Mouse (Mus musculus) C2C12 (cell line): ENCODE data around the gene Gtf2e1. TPM values are rescaled to one million over a fixed set of nuclear protein-coding genes. Genes with fewer than 3 reads are reported as not detected.

Experiments
- H3K27me3 ChIP-seq: one replicate; pipeline ENCODE4 v1.6.1; 2011; ENCODE audit not compliant: control insufficient read depth, insufficient read depth, insufficient read length
- H3K36me3 ChIP-seq: one replicate; pipeline ENCODE4 v1.6.1; 2011; ENCODE audit not compliant: control insufficient read depth, insufficient read depth
- H3K4me3 ChIP-seq: one replicate; pipeline ENCODE4 v1.5.1; 2011; ENCODE audit warnings: mild to moderate bottlenecking, control low read depth; ENCODE audit not compliant: poor library complexity, insufficient read depth, severe bottlenecking
- H3K79me2 ChIP-seq: one replicate; pipeline ENCODE4 v1.6.1; 2011; ENCODE audit not compliant: control insufficient read depth, insufficient read depth
- H3K79me3 ChIP-seq: one replicate; pipeline ENCODE4 v1.6.1; 2011; ENCODE audit warnings: low read depth, control low read depth
- H3ac ChIP-seq: one replicate; pipeline ENCODE3; 2011; ENCODE audit warnings: low read depth; ENCODE audit not compliant: control insufficient read depth, insufficient read length
- CEBPB ChIP-seq: IDR thresholded peaks from one replicate; pipeline ENCODE4 v1.6.1; 2011; ENCODE audit warnings: low read depth, mild to moderate bottlenecking, control low read depth, moderate library complexity
- CTCF ChIP-seq: IDR thresholded peaks from one replicate; pipeline ENCODE4 v1.5.1; 2011; ENCODE audit not compliant: control insufficient read depth, insufficient read depth, insufficient read length
- FOSL1 ChIP-seq: IDR thresholded peaks from one replicate; pipeline ENCODE4 v1.8.0; 2011; ENCODE audit warnings: mild to moderate bottlenecking, low read length; ENCODE audit not compliant: poor library complexity, insufficient read depth, severe bottlenecking
- MAX ChIP-seq: IDR thresholded peaks from one replicate; pipeline ENCODE4 v1.6.1; 2011; ENCODE audit warnings: mild to moderate bottlenecking, control low read depth
- MYOD1 ChIP-seq: IDR thresholded peaks from one replicate; pipeline ENCODE4 v1.6.1; 2011; ENCODE audit warnings: low read depth; ENCODE audit not compliant: control insufficient read depth, insufficient read length
- MYOG ChIP-seq: IDR thresholded peaks from one replicate; pipeline ENCODE4 v1.6.1; 2011; ENCODE audit not compliant: control insufficient read depth, insufficient read length; ENCODE audit errors: extremely low read depth
- USF1 ChIP-seq: IDR thresholded peaks from one replicate; pipeline ENCODE4 v1.6.1; 2011; ENCODE audit warnings: low read depth, mild to moderate bottlenecking, control low read depth, moderate library complexity
- polyA plus RNA-seq: library from polyadenylated mRNA; unstranded; fragments of >200 nt; fragmentation: generic; extraction: Trizol; gene quantifications from one replicate; pipeline ENCODE4 v1.2.1, GENCODE M21; 2012; ENCODE audit warnings: missing spikeins

Gene Gtf2e1
- polyA plus RNA-seq, 1 experiment: 10.2 TPM

DNA sequence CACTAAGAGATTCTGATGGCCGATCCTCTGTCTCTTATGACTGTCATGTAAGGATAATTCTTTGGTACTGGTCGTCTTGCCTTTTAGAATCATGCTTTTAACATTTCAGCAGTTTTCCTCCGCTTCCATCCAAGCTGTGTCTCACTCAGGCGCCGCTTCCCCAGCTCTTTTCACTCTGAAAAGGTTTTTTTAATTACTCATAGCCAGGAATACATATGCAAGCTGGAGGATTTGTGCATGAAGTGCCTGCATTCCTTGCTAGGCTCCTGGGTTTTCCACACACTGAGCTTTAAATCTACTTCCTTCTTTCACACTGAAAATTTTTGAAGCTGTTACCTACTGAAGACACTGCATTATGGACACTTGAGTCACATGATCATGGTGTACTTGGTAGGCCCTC is 23.4 kb upstream of the Gtf2e1 start:
- Histone ChIP-seq H3ac (no peak overlapping the region), H3K79me2 (no peaks in the 10 kb centered on the region), H3K27me3 (no peaks in the 10 kb centered on the region), H3K36me3 (peaks cover 16% of the 10 kb centered on the region), H3K79me3 (no peaks in the 10 kb centered on the region), H3K4me3 (no peak overlapping the region)
- TF ChIP-seq MYOD1: no peak
- no peak for TF ChIP-seq CEBPB
- TF ChIP-seq USF1: no peak
- no peak for TF ChIP-seq MAX
- no peak for TF ChIP-seq MYOG
- TF ChIP-seq CTCF: no peak
- no peak for TF ChIP-seq FOSL1

DNA sequence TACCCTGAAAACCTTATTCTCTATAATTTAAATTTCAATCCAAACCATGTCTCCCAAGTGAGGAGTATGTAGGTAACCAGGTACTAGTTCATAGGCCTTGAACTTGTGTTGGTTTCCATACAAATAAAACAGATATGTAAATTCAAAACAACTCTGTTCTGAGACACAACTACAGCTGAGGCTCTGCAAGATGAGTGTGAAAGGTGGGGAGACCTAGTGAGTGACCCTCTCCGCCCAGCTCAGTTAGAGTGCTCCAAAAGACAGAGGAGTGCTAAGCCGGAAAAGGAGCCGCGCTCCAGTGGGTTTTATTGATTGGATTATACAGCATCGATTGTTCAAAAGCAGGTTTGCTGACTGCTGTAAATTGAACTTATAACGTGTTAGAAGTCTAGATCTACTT is 22.8 kb upstream of the Gtf2e1 start:
- Histone ChIP-seq H3K79me2 (no peaks in the 10 kb centered on the region), H3K79me3 (no peaks in the 10 kb centered on the region), H3K4me3 (no peak overlapping the region), H3ac (no peak overlapping the region), H3K27me3 (no peaks in the 10 kb centered on the region), H3K36me3 (peaks cover 22% of the 10 kb centered on the region)
- no peak for TF ChIP-seq MYOG
- TF ChIP-seq USF1: no peak
- no peak for TF ChIP-seq MAX
- TF ChIP-seq CTCF: no peak
- no peak for TF ChIP-seq MYOD1
- no peak for TF ChIP-seq CEBPB
- TF ChIP-seq FOSL1: no peak

DNA sequence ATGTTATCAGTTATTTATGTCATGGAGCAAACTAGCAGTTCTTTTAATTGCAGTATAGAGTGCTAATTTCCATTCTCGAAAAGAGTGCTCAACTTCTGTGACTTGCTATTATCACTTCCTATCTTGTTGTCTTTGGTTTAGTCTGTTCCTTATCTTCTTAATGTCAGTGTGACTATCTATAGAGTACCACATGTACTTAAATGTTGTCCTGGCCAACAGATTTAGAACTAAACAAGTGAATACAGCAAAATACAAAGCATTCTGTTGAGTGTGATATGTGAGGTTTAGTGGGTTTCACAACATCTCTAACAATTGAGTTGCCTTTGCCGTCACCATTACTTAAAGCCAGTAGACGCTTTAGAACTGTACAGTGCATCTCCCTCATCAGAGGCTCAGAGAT is 13.2 kb upstream of the Gtf2e1 start:
- Histone ChIP-seq H3ac (no peak overlapping the region), H3K79me2 (no peaks in the 10 kb centered on the region), H3K79me3 (no peaks in the 10 kb centered on the region), H3K27me3 (no peaks in the 10 kb centered on the region), H3K36me3 (peaks cover 8% of the 10 kb centered on the region), H3K4me3 (no peak overlapping the region)
- no peak for TF ChIP-seq MYOD1
- no peak for TF ChIP-seq CEBPB
- TF ChIP-seq CTCF: no peak
- no peak for TF ChIP-seq MAX
- TF ChIP-seq FOSL1: no peak
- TF ChIP-seq USF1: no peak
- no peak for TF ChIP-seq MYOG

DNA sequence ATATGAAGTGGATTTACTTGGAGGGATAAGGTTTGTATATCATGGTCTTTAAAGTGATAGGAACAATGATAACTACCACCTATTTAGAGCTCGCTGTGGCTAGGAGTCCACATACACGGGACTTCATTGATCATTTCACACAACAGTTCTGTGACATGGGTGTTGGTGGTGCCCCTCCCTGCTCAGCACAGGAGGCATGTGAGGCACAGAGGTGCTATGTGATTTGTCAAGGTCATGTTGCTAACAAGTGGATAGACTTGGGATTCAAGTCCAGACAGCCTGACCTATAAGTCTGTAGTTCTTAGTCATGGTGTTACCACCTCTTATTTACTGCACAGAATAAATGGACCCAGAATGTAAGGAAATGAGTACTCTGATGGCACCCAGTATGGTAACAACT is 11.4 kb upstream of the Gtf2e1 start:
- Histone ChIP-seq H3K36me3 (no peaks in the 10 kb centered on the region), H3ac (no peak overlapping the region), H3K27me3 (no peaks in the 10 kb centered on the region), H3K79me3 (no peaks in the 10 kb centered on the region), H3K79me2 (no peaks in the 10 kb centered on the region), H3K4me3 (no peak overlapping the region)
- TF ChIP-seq MAX (no peak), CEBPB (no peak), MYOD1 (no peak), USF1 (no peak), FOSL1 (no peak), CTCF (no peak), MYOG (no peak)

DNA sequence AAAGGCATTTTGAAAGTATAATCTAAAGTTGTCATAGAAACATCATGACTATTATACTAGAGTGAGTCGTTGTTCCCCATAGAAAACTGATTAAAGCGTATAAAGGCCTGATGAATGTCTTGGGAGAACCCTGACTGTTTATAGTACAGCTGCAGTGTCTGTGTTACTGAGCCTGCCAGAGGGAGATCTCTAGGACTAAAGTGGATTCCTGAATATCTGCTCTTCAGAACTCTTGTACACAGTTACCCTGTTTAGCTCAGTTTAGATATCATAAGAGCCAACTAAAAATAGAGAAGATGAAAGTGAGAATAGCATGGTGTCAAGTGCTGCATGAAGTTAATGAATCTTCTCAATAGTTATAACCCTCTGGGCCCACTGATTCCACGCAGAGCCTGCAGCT is 10.7 kb upstream of the Gtf2e1 start:
- Histone ChIP-seq H3K27me3 (no peaks in the 10 kb centered on the region), H3K79me3 (no peaks in the 10 kb centered on the region), H3K79me2 (no peaks in the 10 kb centered on the region), H3K36me3 (peaks cover under 1% of the 10 kb centered on the region), H3K4me3 (no peak overlapping the region), H3ac (no peak overlapping the region)
- TF ChIP-seq MAX (no peak), USF1 (no peak), CTCF (no peak), MYOG (no peak), MYOD1 (no peak), FOSL1 (no peak), CEBPB (no peak)

DNA sequence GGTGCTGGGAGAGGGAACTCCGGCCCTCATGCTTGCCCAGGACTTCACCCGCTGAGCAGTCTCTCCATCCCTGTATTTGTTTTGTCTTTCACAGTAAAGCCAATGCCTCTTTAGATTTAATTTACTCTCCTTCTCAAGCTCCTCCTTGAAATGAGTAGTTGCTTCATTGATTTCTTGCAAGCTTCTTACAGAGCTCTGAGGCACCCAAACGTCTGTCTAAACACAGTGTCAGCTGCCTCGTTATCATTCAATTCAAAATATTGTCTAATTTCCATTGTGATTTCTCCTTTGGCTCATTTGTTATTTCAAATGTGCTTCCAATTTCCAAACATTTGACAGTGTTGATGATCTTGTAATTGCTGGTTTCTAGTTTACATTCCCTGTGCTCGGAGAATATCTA is 6.7 kb upstream of the Gtf2e1 start:
- no peaks in the 10 kb centered on the region for H3K79me2 ChIP-seq
- H3K27me3 ChIP-seq: no peaks in the 10 kb centered on the region
- peaks cover 4% of the 10 kb centered on the region for H3K36me3 ChIP-seq
- H3ac ChIP-seq: no peak overlapping the region
- H3K79me3 ChIP-seq: no peaks in the 10 kb centered on the region
- H3K4me3 ChIP-seq: no peak overlapping the region
- TF ChIP-seq FOSL1 (no peak), MYOD1 (no peak), CTCF (no peak), MYOG (no peak), CEBPB (no peak), USF1 (no peak), MAX (no peak)
